Mouse (Mus musculus) urinary bladder, adult 18-20 months (tissue): Measurements from ENCODE around the gene Cutal.
"Not testable (repeated sequence)": the region's sequence is repeated elsewhere in the genome, so short reads cannot be mapped to it uniquely, and the experiment has no call there.

Experiments
- DNase-seq, 2 experiments: peaks; one replicate each; pipeline ENCODE4 v3.0.0; 2022; ENCODE audit warnings: low spot score in 2 of 2, mixed read lengths in 2 of 2

Gene Cutal

DNA sequence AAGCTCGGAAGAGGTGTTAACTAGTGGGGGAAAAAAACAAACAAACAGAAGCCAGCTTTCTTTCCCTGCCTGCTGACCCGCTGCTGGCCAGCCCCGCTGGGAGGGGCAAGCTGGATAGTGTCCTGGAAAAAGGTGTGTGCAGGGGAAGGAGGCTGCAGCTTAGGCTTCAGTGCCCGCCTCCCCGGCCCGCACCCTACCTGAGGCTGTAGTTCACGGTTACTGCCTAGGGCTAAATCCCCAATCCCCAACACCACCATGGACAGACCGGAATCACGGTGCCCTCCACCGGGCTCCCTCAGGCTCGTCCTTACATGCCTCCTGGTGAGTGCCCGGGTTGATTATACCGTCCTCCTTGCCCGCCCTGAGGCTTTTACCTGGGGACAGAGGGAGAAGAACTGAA, at the start of gene Cutal:
Gene Cutal, plus strand, starts transcription at position 126 of the 400 bp plus-strand sequence.
- DNase-seq: peak; percentile 33 to 56

DNA sequence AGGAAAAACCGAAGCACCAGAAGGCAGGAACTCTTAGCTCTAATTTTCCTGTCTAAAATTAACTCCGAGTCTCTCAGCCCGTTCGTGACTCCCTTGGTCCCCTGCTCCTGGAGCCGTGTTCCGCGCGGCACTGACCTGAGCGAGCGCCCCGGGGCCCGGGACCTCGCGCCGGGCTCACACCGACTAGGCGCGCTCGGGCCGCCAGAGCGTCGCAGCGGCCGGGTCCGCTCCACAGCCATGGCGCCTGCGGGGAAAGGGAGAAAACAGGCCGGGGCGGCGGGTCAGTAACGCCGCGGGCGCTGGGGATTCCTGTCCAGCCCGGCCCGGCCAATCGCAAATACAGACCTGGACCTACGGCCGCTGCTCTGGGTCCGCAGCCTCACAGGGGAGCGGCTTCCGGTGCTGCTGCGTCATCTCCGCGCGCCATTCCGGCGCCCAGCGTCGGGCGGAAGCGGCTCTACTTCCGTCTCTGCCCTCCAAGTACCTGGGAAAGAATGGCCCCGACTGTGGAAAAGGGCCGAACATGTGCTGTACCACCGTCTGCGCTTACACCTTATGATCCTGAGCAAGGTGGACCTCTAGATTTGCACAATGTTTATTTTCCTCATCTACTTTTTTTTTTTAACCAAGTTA, 48.3 kb upstream of the Cutal start, which contains the start of gene Fbxw2:
Gene Fbxw2, minus strand, starts transcription at position 485 of the 633 bp plus-strand sequence.
- DNase-seq: peak; percentile 80 to 85

DNA sequence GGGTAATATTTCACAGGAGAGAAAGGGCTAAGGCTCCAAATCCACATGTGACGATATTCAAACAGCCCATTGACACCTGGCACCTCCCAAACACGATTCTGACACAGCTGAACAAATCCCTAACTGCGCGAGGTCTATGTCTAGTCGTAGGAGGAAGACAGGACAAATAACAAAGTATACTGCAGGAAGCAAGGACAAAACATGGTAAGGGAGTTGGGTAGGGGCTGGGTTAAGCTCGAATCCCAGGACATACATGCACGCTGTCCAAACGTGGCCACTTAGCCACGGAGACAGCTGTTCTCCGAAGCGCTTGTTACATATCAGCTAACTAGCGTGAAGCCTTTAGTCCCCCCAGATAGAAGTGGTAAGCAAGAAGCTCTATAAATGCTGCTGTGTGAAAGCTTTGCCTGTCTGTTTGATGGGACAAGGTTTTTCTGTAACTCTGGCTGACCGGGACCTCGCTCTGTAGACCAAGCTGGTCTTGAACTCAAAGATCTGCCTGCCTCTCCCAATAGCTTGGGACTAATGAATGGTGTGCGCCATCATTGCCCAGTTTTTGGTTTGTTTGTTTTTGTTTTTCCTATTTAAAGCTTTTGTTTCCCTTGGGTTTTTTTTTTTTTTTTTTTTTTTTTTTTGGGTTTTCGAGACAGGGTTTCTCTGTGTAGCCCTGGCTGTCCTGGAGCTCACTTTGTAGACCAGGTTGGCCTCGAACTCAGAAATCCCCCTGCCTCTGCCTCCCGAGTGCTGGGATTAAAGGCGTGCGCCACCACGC, 47.5 kb upstream of the Cutal start:
- no peak for DNase-seq

DNA sequence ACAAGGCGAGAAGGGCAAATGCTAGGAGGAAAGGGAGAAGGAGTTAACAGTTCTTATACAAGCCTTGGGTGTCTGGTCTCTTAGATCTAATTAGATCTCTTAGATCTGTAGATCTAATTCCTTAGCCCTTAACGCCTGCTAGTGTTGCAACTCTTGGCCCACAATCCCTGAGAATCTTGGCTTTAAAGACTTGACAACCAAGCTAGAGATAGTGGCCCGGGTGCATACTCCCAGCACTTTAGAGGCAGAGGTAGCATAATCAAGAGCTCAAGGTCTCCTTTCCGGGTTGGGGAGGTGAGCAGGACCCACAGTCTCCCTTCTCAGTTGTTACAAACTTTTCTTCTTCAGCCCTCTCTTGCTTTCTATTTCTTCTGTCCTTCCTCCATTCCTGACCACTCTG, 46.6 kb upstream of the Cutal start:
- no peak for DNase-seq

DNA sequence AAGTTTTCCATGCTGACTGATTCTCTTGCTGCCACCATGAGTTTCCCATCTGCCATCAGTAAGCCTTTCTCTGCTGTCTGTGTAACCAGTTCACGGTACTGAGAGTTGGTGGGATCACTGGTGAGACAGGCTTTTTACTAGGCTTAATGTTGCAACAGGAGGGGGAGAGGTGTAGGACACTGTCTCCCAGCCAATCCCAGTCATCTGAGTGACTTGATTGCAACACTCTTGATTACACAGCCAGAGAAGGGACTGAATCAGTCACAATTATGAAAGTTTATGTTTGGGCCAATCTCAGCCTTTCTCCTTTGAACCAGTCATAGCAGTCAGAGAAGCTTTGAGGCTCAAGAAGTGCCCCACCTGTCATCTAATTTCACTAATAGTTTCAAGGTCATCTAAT, 46.2 kb upstream of the Cutal start:
- no peak for DNase-seq

DNA sequence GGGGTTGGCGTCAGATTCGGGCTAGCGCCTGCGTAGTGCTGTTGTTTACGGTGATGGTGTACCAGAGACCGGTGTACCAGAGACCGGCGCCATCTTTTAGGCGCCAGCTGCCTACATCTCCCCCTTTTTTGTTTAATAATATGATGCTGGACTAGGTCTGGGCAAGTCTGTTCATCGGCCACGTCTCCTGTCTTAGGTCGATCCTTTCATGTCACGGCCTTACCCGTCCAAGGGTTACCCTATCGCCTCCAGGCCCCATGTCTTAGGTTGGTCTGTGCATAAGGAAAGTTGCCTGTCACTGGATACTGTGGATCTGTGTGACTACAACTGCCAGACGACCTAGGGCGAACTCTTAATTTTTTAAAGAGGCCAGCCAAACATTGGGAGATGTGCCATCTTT, 44.1 kb upstream of the Cutal start:
- not testable (repeated sequence) for DNase-seq

DNA sequence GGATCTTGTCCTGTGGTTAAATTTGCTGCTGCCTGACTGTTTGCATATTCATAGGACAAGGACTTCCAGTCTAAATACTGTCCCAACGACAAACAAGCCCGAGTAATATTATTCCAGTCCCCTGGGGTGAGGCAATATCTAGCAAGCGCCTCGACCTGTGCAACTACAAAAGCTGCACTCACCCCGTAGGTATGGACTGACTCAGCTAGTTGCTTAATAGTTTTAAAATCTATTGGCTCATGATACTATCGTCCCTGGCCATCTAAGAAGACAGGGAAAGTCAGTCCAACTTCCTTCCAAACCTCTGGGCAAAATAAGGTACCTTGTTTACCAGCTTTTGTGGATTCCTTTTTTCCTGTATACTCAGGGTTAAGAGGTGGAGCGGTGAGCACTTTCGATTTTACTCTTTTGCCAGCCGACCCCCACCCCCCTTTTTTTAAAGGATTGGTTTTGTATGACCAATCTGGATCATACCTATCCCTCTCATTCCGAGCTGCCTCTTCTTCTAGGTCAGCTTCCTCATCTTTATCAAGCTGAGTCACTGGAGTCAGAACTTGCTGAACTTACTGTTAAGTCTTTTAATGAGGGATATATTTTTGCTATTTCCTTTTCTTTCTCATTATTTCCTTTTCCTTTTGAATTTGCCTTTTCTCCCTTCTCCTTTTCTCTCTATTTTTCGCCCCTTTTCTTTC, 41.3 kb upstream of the Cutal start, which contains the start of gene Gm34653:
Gene Gm34653, plus strand, starts transcription at position 242 of the 692 bp plus-strand sequence.
- DNase-seq: peak in 1 of 2 experiments; percentile 13

DNA sequence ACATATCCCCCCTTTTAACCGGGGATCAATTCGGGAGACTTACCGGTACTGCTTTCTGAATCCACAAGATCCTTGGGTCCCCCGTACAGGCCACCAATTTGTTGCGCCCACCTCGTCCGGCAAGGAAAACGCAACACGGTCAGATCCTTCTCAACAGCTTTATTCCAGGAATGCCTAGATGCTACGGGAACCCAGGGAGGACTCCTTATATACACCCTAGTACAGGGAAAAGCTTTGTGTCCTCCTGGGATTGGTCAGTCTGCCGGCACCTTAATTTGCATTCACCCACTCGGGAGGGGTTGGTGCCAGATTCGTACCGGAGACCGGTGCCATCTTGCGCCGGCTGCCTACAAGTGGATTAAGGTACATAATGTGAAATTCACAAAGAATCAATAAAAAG, 40.6 kb upstream of the Cutal start:
- no peak for DNase-seq

DNA sequence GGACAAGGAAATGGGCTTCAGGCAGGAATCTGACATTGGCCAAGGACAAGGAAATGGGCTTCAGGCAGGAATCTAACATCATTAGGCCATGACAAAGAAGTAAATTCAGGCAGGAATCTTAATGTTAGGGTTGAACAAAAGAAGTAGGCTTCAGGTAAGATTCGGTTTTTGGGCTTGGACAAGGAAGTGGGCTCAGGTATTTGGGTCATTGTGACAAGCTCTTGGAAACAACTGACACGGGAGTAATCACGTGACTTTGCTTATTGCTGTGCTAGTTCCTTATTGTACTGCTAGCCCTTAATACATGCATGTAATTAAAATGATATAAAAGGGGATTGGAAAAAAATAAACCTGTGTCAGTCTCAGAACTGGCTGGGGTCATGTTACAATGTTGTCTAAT, 38.5 kb upstream of the Cutal start:
- no peak for DNase-seq

DNA sequence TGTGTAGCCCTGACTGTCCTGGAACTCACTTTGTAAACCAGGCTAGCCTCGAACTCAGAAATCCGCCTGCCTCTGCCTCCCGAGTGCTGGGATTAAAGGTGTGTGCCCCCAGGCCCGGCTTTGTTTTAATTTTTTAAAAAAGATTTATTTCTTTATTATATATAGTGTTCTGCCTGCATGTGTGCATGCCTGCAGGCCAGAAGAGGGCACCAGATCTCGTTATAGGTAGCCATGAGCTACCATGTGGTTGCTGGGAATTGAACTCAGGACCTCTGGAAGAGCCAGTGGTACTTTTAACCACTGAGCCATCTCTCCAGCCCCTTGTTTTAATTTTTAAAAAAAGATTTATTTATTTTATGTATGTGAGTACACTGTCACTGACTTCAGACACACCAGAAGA, 34.1 kb upstream of the Cutal start:
- DNase-seq: not testable (repeated sequence)

DNA sequence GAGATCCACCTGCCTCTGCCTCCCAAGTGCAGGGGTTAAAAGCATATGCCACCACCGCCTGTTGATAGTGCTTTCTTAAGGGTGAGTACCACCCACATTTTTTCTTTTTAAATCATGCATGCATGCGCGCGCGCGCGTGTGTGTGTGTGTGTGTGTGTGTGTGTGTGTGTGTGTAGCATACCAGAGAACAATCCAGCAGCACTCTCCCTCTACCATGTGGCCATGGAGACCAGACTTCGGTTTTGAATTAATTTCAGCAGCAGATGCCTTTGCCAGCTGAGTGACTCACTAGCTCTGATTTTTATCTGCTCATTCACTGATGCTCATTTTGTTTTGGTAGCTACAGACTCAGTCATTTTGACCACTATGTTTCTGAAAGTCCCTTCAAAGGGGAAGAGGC, 32.5 kb upstream of the Cutal start:
- no peak for DNase-seq

DNA sequence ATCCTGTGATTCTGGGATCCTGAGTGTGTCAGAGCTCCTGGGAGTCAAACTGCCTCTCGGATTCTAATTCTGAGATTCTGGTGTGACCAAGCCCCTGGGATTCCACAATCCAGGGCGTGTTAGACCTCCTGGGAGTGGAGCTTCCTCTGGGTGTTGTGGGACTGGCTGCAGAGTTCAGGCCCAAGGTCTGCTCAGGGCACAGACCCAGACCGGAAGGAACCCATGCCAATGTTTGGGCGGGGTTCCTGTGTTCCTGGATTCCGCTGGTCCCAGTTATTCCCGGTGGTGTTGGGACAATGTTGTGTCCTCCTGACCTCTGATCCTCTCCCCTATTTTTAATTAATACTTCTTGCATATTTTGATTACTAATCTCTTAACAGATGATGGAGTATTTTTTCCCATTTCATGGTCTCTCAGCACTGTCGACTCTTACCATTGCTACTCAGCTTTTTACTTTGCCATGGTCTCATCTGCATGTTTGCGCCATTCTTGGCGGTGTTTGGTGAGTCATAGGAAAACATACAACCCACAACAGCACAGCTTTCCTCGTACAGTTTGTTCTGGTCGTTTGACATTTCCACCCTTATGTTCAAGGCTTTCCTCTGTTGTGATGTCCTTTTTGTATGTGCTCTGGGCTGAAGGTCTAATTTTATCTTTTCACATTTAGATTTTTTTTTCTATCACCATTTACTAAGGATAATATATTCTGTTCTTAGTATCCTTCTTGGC, 30.8 kb upstream of the Cutal start:
- DNase-seq: no peak

DNA sequence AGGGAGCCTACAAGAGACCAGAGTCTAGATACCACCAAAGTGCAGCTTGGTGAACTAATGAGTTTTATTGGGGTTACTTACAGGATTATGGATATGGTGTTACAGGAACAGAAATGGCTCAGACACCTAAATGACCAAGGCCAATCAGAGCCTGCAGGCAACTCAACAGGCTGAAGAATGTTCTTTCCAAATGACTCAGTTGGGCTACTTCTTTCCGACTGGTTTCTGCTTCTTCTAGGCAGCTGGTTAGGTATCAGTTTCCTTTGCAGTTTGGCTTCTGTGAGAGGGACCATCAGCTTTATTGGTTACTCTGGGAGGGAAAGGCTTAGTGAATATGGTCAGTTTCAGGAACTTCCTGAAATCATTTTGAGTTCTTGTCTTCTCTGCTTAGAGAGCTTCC, 26.5 kb upstream of the Cutal start:
- DNase-seq: no peak

DNA sequence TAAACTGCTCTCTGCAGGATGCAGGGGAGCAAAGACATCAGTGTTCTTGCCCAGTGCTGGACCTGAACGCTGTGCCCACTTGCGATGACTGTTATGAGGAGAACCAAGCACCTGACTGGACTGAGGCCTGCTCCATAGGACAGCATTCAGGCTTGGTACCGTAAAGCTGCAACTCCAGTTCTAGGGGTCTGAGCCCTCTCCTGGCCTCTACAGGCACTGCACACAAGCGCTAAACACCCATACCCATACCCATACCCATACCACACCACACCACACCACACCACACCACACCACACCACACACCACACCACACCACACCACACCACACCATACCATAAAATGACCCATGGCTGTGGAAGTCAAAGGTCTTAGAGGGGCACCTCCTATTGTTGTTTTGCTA, 18.9 kb upstream of the Cutal start:
- DNase-seq: no peak

DNA sequence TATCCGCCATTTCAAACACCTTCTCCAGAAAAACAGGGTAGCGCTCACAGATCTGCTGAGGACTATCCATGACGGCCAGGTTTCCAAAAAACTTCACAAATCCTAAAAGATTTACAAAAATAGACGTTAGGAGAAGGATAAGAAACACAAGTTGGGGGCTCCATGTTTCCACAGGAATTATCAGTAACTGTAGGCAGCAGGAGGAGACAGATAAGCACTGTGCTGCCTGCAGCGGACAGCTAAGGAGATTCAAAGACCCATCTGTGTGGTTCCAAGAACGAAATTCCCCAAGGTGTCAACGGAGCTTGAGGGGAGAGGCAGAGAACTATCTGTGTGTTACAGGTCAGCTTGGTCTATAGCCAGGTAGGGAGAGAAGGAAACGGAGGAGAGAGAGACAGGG, 16.5 kb upstream of the Cutal start:
- DNase-seq: no peak

DNA sequence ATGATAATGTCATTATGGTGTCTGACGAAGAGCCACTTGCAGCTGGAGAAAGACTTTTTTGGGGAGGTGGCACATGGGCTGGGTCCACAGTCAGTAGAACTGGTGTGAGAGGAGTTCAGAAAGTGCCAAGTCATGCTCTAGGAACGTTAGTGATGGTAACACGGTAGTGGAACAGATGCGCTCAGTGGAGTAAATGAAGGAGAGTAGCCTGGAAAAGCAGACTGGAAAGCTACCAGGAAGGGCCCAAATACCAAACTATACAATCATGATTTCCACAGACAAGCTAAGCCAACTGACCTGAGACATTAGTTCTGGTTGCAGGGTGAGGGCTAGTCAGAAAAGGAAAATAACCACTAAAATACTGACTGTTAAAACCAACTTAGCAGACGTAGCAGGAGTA, 4.5 kb upstream of the Cutal start:
- DNase-seq: no peak

DNA sequence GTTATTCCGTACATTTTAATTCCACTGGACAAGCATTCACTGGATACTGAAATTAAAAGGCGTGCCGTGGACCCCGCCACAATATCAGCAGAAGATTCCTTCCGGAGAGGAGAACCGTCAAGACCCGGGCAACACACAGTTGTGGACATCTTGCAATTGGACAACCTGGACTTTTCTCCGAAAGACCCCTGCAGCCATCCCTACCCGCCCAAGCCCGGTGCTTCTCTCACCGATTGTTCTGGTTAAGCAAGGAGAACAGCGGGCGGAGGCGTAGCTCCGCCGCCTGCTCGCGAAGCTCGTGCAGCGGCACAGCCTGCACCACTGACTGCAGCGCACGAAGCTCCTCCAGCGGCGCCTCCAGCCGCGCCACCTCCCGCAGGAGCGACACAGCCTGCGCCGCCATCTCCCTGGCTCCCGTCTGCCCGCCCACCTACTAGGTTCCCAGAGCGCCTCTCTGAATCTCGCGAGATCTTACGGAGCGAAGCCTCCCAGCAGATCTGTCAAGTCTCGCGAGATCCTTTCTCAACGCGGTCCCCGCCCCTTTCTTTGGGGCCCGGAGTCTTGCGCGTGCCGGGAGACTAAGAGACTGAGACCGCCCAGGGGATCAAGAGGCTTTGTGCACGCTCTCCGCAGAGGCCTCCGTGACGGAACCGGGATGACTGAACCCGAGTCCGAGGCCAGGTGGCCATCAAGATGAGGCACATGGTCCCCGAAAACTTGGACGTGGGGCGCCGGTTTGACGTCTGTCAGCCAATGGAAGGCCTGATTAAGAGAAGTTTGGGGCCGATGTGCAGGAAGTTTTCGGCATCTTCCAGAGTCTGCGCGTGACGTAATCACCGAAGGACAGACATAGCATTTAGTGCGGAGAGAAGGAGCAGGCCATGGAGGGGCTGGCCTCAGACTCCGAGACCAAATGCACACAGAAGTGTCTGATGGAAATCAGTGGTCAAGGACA, 3.4 kb upstream of the Cutal start:
- DNase-seq: peak; percentile 89 to 91

DNA sequence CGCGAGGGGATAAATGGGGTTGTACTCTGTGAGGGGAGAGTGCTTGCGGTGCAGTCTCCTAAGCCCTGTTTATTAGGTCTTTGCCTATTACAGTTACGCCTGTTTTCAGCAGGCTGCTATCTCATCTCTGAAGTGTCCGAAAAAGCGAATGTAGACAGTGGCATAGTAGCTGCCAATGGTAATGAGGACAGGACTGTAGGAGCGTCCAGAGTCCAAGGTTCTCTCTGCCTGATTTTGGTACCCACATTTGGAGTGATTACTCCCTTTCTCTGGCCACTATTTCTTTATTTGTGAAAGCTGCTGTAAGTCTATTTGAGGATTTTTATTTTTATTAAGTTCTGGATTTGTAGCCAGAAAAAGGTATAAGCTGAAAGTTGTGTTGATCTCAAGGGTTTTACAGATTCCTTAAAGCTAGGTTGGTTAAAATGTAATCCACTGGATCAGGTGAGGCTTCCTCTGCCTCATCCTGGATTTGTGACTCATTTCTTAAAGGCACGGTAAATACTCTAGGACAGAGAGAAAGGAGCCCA, 685 bp downstream of the Cutal start, which contains the start of gene Psmd5:
Gene Psmd5, minus strand, starts transcription at position 153 of the 530 bp plus-strand sequence.
- DNase-seq: no peak

DNA sequence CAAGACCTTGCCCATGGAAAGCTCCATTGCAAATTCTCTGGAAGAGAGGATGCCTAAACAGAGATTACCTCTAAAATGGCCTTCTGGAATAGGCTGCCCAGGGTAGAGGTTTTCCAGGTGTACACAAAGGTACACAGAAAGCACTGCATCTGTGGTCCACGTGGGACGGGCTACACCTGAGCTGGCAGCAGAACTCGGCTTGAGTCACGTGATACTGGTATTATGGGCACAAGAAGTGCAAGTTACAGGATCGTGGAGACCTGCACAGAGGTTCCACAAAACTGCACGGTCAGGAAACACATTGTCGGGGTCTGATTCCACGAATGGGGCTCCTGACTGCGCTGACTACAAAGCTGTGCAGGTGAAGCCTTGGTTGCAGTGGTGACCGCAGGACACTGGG, 5.9 kb downstream of the Cutal start:
- DNase-seq: no peak

DNA sequence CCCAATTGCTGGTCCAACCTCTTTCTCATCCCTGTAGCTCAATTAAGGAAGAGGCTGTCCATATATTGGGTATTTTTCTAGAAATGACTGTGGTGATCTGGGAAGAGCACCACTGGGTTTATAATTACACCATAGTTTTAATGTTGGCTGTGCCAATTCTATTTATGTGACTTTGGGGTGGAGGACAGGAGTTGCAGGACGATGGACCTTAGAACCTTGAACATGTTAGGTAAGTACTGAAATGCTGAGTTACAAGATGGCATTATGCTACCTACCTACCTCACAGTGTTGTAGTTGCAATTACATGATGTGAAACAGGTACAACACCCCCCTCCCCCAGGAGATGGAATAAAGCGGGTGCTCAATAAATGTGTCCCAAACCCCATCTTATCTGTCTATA, 8.6 kb downstream of the Cutal start:
- no peak for DNase-seq

DNA sequence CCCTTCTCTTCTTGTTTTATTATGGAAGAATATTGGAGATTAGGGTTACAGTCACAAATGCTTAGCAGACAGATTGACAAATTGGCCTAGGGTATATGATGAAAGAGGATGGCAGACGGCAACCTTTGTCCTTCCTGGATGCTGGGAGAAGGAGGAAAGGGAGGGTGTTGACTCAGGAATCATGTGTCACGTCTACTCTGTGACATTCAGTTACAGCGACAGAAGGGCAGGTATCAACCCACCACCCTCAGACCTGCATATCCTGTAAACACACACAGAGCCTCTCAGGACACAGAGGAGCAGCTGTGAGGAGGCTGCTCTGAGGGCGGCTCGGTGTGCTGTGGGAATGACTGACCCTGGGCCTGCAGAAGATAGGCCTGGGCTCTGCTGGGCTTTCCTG, 9.0 kb downstream of the Cutal start:
- DNase-seq: no peak
